Mouse (Mus musculus): Measurements from ENCODE around the gene Mrpl41.
"Not testable (repeated sequence)": the region's sequence is repeated elsewhere in the genome, so short reads cannot be mapped to it uniquely, and the experiment has no call there.

DNA sequence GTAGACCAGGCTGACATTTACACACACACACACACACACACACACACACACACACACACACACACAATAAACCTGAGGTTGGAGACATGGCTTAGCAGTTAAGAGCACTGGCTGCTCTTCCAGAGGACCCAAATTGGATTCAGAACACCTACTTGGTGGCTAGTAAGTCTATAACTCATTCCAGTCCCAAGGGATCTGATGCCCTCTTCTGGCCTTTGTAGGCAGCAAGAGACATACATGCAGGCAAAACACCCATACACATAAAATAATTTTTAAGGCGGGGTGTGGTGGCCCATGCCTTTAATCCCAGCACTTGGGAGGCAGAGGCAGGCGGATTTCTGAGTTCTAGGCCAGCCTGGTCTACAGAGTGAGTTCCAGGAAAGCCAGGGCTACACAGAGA, 30.6 kb downstream of the Mrpl41 start:
- TF ChIP-seq GATA1, TAL1 (IDR thresholded peaks at IDR 0.05; ENCODE audit: low read length): not testable (repeated sequence)

All from erythroblast, embryonic 14.5 days (primary cell).